Mouse (Mus musculus): ENCODE data around the gene Specc1l. TPM values are rescaled to one million over a fixed set of nuclear protein-coding genes. Genes with fewer than 3 reads are reported as not detected.

Specc1l gene
- polyA plus RNA-seq, 1 experiment: 15.6 TPM

DNA sequence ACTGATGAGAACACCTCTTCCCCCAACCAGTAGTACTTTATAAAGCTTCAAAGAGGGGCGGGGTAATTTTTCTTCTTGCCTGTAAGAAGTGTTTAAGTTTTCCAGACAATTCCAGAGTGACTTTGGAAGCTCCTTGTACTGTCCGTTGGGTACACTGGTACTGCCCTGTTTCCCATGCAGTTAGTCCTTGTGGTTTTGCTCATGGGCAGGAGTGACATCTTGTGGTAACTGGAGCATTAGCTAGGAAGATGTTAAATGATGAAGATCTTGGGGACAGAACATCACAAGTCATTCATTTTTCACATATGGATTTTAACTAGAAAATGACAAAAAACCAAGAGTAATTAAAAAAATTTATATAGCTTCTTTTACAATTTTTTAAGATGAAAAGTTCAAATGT lies 39.1 kb downstream of the Specc1l start:
- Histone ChIP-seq H3K27ac (ENCODE audit: insufficient read depth, low read depth, low read length) (no peak overlapping the region), H3K4me3 (ENCODE audit: insufficient read depth, low read depth, low read length) (no peak overlapping the region), H3K4me1 (ENCODE audit: control insufficient read depth, insufficient read depth, low read length) (no peaks in the 10 kb centered on the region; the same call in 1 of the 2 replicates), H3K36me3 (ENCODE audit: control insufficient read depth, insufficient read depth, low read length) (peaks cover 5% of the 10 kb centered on the region), H3K27me3 (replicated peaks; ENCODE audit: control insufficient read depth, insufficient read depth, low read length) (no peaks in the 10 kb centered on the region)
- 54% methylated on average over 2 of the region's 2 CpGs for WGBS
- TF ChIP-seq POLR2A (IDR thresholded peaks at IDR 0.05; ENCODE audit: low read depth, low read length): no peak
- peak; percentile 49 for TF ChIP-seq CTCF (conservative IDR thresholded peaks at IDR 0.05; ENCODE audit: insufficient read depth, insufficient read length, low read depth, low read length)
- DNase-seq: peak; percentile 45

DNA sequence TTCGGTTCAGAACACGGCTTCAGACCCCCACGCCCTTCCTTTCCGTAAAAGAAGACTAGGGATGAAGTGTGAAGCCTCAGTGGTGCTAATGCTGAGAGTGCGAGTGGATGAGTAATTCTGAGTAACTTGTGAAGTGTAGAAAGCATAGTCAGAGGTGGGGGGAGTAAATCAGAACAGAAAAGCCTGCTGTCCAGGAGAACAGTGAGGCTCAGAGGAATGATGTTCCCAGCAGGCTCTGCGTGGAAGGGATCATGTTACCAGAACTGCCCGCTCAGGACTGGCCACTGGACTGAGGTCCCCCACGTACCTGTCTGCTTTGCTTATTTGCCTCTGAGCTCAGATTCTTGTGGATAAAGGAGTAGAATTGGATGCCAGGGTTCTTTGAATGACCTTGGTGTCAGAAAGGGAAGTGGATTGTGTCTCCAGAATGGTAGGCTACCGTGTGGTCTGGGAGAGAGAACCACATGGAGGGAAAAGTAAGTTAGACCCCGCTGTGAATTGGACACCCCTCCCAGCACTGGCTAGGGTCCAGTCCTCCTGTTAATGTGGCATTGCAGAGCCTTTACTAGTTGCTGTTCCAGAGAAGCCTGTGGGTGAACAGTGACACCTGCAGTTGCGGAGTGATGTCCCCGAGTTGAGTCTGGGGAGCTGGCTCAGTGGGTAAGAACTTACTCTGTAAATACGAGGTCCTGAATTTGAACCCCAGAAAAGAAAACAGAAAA lies 40.6 kb downstream of the Specc1l start:
- Histone ChIP-seq H3K27ac (ENCODE audit: insufficient read depth, low read depth, low read length) (peak overlapping the region; percentile 40; the same call in 1 of the 2 replicates), H3K27me3 (replicated peaks; ENCODE audit: control insufficient read depth, insufficient read depth, low read length) (no peaks in the 10 kb centered on the region), H3K4me3 (ENCODE audit: insufficient read depth, low read depth, low read length) (no peak overlapping the region), H3K4me1 (ENCODE audit: control insufficient read depth, insufficient read depth, low read length) (no peaks in the 10 kb centered on the region; the same call in 1 of the 2 replicates), H3K36me3 (ENCODE audit: control insufficient read depth, insufficient read depth, low read length) (peaks cover 5% of the 10 kb centered on the region)
- DNase-seq: peak; percentile 21
- TF ChIP-seq POLR2A (IDR thresholded peaks at IDR 0.05; ENCODE audit: low read depth, low read length): no peak
- no peak for TF ChIP-seq CTCF (conservative IDR thresholded peaks at IDR 0.05; ENCODE audit: insufficient read depth, insufficient read length, low read depth, low read length)
- WGBS: 52% methylated on average over 13 of the region's 13 CpGs

DNA sequence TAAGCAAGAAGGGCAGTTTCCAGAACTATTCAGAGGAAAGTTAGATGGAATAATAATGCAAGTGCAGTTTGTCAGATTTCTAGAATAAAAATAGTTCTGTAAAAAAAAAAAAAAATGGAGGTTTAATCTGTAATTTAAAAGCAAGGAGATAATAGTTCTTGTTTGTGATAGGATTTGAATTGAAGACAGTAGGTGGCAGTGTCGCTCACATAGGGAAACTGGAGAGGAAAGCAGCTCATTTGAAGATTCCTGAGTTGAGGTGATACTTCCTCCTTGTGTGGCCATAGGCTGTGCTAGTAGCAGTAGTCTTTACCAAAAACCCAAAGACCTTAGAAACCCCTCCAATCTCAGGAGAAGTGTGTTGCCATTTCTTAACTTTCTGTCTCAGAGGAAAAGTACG lies 43.2 kb downstream of the Specc1l start:
- H3K27me3 ChIP-seq (replicated peaks; ENCODE audit: control insufficient read depth, insufficient read depth, low read length): no peaks in the 10 kb centered on the region
- peaks cover 8% of the 10 kb centered on the region for H3K36me3 ChIP-seq (ENCODE audit: control insufficient read depth, insufficient read depth, low read length)
- 75% methylated on average over 2 of the region's 2 CpGs for WGBS
- DNase-seq: peak; percentile 50
- no peaks in the 10 kb centered on the region; the same call in 1 of the 2 replicates for H3K4me1 ChIP-seq (ENCODE audit: control insufficient read depth, insufficient read depth, low read length)
- TF ChIP-seq CTCF (conservative IDR thresholded peaks at IDR 0.05; ENCODE audit: insufficient read depth, insufficient read length, low read depth, low read length) (no peak), POLR2A (IDR thresholded peaks at IDR 0.05; ENCODE audit: low read depth, low read length) (no peak)
- H3K27ac ChIP-seq (ENCODE audit: insufficient read depth, low read depth, low read length): no peak overlapping the region
- no peak overlapping the region for H3K4me3 ChIP-seq (ENCODE audit: insufficient read depth, low read depth, low read length)

DNA sequence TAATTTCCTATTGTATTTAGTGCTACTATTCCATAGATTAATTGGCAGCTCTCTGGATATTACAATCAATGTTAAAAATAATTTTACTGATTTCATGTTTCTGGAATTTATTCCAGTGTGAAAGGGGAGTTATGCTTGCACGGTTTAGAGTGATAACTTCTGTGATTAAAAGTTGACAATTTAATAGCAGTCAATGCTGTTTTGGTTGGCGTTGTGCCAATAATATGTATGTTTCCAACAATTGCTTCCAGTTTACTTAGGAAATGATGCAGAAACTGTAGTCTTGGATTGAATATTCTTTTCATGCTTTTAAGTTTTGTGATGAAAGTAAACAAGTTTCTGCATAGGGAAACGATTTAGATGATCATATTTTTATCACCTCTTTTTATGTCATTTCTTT lies 45.5 kb downstream of the Specc1l start:
- Histone ChIP-seq H3K36me3 (ENCODE audit: control insufficient read depth, insufficient read depth, low read length) (peaks cover 13% of the 10 kb centered on the region), H3K4me1 (ENCODE audit: control insufficient read depth, insufficient read depth, low read length) (no peaks in the 10 kb centered on the region), H3K27ac (ENCODE audit: insufficient read depth, low read depth, low read length) (no peak overlapping the region), H3K4me3 (ENCODE audit: insufficient read depth, low read depth, low read length) (no peak overlapping the region), H3K27me3 (replicated peaks; ENCODE audit: control insufficient read depth, insufficient read depth, low read length) (no peaks in the 10 kb centered on the region)
- TF ChIP-seq CTCF (conservative IDR thresholded peaks at IDR 0.05; ENCODE audit: insufficient read depth, insufficient read length, low read depth, low read length) (no peak), POLR2A (IDR thresholded peaks at IDR 0.05; ENCODE audit: low read depth, low read length) (no peak)
- no peak for DNase-seq
- WGBS: 49% methylated on average over 3 of the region's 3 CpGs

DNA sequence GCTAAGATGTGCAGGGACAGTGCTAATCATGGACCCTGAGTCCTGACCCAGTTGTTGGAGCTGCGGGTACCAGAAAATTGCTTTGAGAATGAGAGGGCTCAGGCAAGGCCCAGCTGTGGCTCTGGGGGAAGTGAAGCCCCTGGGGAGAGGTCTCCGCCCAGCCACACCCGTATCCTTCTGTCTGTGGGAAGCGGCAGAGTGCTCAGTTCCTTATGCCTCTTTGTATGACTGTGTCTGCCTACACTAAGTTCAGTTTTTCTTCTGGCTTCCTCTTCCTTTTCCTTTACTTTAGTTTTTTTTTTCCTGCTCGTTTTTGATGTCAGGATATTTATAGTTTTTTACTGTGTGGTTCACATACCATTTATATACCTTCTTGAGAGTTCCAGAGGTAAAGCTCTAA lies 46.4 kb downstream of the Specc1l start:
- peak; percentile 28 for DNase-seq
- Histone ChIP-seq H3K36me3 (ENCODE audit: control insufficient read depth, insufficient read depth, low read length) (peaks cover 15% of the 10 kb centered on the region), H3K4me3 (ENCODE audit: insufficient read depth, low read depth, low read length) (no peak overlapping the region), H3K27me3 (replicated peaks; ENCODE audit: control insufficient read depth, insufficient read depth, low read length) (no peaks in the 10 kb centered on the region), H3K4me1 (ENCODE audit: control insufficient read depth, insufficient read depth, low read length) (no peaks in the 10 kb centered on the region), H3K27ac (ENCODE audit: insufficient read depth, low read depth, low read length) (no peak overlapping the region)
- WGBS: 62% methylated on average over 5 of the region's 5 CpGs
- TF ChIP-seq POLR2A (IDR thresholded peaks at IDR 0.05; ENCODE audit: low read depth, low read length) (no peak), CTCF (conservative IDR thresholded peaks at IDR 0.05; ENCODE audit: insufficient read depth, insufficient read length, low read depth, low read length) (no peak)

DNA sequence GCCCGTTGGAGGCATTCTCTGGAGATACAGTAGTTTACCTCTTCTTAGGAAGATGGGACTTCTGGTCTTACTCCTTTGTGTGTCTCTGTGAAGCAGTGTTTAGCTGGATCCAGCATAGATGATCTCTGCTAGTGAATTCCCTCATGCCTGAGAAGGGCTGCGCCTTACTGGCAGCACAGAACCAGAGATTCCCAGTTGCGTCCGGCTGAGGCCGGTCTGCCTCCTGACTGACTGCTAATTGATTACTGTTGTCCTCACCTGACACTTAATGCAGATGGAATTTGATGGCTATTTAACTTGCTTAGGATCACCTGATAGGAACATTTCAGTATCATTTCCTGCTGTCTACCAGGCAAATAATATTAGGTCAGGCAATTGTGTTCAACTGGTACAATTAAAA lies 49.4 kb downstream of the Specc1l start:
- peaks cover 17% of the 10 kb centered on the region for H3K36me3 ChIP-seq (ENCODE audit: control insufficient read depth, insufficient read depth, low read length)

DNA sequence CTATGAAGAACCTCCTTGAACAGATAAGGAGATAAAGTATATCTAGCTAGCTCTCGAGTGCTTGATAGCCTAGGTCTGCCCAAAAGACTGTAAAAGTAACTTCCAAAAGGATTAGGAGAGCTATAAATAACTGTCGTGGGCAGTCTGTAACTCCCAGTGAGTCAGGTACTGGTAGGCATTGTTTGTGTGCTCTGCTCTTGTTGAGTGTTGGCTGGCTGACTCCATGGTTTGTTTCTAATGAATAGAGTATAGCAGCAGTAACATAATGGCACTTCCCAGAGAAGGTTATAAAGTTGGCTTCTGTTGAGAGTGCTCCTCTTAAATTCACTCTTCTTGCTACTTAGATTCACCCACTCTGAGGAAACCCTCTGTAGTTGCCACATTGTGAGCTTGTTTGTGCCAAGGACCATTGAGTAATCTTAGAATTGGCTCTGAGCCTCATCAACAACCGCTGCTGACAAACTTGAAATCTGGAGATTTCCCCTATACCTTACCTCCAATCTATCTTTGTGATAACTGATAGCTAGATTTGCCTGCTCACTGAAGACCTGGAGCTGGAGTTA lies 53.2 kb downstream of the Specc1l start:
- Histone ChIP-seq H3K36me3 (ENCODE audit: control insufficient read depth, insufficient read depth, low read length) (peaks cover 21% of the 10 kb centered on the region), H3K27me3 (replicated peaks; ENCODE audit: control insufficient read depth, insufficient read depth, low read length) (no peaks in the 10 kb centered on the region), H3K4me1 (ENCODE audit: control insufficient read depth, insufficient read depth, low read length) (no peaks in the 10 kb centered on the region), H3K4me3 (ENCODE audit: insufficient read depth, low read depth, low read length) (no peak overlapping the region), H3K27ac (ENCODE audit: insufficient read depth, low read depth, low read length) (no peak overlapping the region)
- DNase-seq: no peak
- TF ChIP-seq POLR2A (IDR thresholded peaks at IDR 0.05; ENCODE audit: low read depth, low read length) (no peak), CTCF (conservative IDR thresholded peaks at IDR 0.05; ENCODE audit: insufficient read depth, insufficient read length, low read depth, low read length) (no peak)
- 74% methylated on average over 3 of the region's 3 CpGs for WGBS

More for the DNA sequence above, 49.4 kb downstream of the Specc1l start:
- WGBS: 88% methylated on average over 5 of the region's 5 CpGs
- Histone ChIP-seq H3K4me1 (ENCODE audit: control insufficient read depth, insufficient read depth, low read length) (no peaks in the 10 kb centered on the region), H3K27me3 (replicated peaks; ENCODE audit: control insufficient read depth, insufficient read depth, low read length) (no peaks in the 10 kb centered on the region), H3K27ac (ENCODE audit: insufficient read depth, low read depth, low read length) (no peak overlapping the region), H3K4me3 (ENCODE audit: insufficient read depth, low read depth, low read length) (no peak overlapping the region)
- TF ChIP-seq POLR2A (IDR thresholded peaks at IDR 0.05; ENCODE audit: low read depth, low read length): no peak
- TF ChIP-seq CTCF (conservative IDR thresholded peaks at IDR 0.05; ENCODE audit: insufficient read depth, insufficient read length, low read depth, low read length): no peak
- peak; percentile 51 for DNase-seq
